Mouse (Mus musculus): ENCODE data around the gene Tmem175. TPM values are rescaled to one million over a fixed set of nuclear protein-coding genes. Genes with fewer than 3 reads are reported as not detected.

The Tmem175 gene
- total and polyA plus RNA-seq, 2 experiments from 2014 or later, result 34.2 to 37.6 TPM

DNA sequence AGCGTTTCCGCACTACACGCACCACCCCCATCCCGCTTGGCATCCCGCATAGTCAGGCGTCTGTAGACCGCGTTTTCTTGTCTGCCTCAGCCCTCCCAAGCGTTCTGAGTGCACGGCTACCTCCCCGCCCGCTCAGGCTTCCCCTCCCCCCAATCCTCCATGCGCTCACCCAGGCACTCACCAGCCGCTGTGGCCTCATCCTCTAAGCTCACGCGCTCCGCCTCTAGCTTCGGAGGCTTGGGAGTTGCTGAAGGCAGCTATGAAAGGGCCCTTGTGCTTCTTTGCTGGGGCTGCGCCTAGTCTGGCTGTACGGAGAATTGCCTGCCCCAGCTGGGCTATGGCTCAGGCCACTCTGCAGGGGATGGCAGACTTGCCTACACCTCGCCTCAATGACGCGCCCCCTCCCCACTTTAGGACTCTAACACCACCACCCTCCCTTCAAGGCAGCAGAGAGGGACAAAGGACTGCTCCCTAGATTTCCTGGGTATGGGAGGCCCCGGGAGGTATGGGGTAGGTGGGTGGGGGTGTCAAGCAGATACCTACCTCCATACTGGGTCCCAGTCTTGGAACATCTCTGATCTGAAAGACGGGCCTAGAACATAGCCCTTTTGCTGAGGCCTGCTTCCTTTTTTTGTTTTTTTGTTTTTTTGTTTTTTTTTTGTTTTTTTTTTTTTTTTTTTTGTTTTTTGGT is 48.2 kb downstream of the Tmem175 start:
- DNase-seq (ENCODE audit: low spot score) (peak; percentile 89), ATAC-seq (ENCODE audit: low FRiP score) (peak; percentile 89)
- Histone ChIP-seq H3K4me3 (ENCODE audit: low read depth, low read length) (peak overlapping the region; percentile 32), H3K36me3 (ENCODE audit: insufficient read depth, low read length) (no peaks in the 10 kb centered on the region; the same call in 1 of the 2 replicates), H3K9ac (replicated peaks; ENCODE audit: low read length, poor library complexity, severe bottlenecking) (peak overlapping the region; percentile 72), H3K27me3 (ENCODE audit: insufficient read depth, low read length) (no peaks in the 10 kb centered on the region), H3K4me1 (ENCODE audit: insufficient read depth, low read length) (peaks cover 15% of the 10 kb centered on the region), H3K4me2 (ENCODE audit: low read depth, low read length, poor library complexity, severe bottlenecking) (peak overlapping the region; percentile 57), H3K27ac (ENCODE audit: low read depth, low read length) (peak overlapping the region; percentile 93), H3K9me3 (ENCODE audit: low read length) (no peaks in the 10 kb centered on the region)
- peak; percentile 39; the same call in 1 of the 2 replicates for TF ChIP-seq CTCF (IDR thresholded peaks at IDR 0.05)
- 3% methylated on average over 25 of the region's 25 CpGs for WGBS

DNA sequence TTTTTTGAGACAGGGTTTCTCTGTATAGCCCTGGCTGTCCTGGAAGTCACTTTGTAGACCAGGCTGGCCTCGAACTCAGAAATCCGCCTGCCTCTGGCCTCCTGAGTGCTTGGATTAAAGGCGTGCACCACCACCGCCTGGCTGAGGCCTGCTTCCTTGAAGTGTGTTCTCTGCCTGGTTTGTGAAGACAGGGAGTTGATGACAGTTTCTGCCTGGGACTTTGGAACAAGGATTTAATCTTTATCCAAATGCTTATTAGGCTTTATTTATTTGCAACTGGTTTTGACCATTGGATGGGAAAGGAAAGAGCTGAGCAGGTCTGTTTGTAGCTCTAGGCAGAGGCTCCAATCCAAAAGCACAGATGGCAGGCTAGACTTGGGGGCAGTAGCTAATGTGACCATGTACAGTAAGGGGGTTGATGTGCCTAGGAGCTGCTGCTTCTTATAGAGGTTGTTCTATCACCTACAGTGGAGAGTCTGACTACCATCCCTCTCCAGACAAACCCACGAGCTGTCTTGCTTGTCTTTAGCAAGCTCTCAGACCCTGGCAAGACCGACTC is 48.8 kb downstream of the Tmem175 start:
- Histone ChIP-seq H3K36me3 (ENCODE audit: insufficient read depth, low read length) (0 out of 2 replicates have a peak, but pooled peaks cover 4% of the 10 kb centered on the region), H3K9me3 (ENCODE audit: low read length) (no peaks in the 10 kb centered on the region), H3K4me3 (ENCODE audit: low read depth, low read length) (no peak overlapping the region), H3K4me2 (ENCODE audit: low read depth, low read length, poor library complexity, severe bottlenecking) (no peak overlapping the region), H3K27ac (ENCODE audit: low read depth, low read length) (peak overlapping the region; percentile 93), H3K9ac (replicated peaks; ENCODE audit: low read length, poor library complexity, severe bottlenecking) (no peak overlapping the region), H3K4me1 (ENCODE audit: insufficient read depth, low read length) (peaks cover 15% of the 10 kb centered on the region), H3K27me3 (ENCODE audit: insufficient read depth, low read length) (no peaks in the 10 kb centered on the region)
- WGBS, result 93% methylated on average over 6 of the region's 6 CpGs
- no peak for DNase-seq (ENCODE audit: low spot score)
- no peak for TF ChIP-seq CTCF (IDR thresholded peaks at IDR 0.05)
- no peak for ATAC-seq (ENCODE audit: low FRiP score)

DNA sequence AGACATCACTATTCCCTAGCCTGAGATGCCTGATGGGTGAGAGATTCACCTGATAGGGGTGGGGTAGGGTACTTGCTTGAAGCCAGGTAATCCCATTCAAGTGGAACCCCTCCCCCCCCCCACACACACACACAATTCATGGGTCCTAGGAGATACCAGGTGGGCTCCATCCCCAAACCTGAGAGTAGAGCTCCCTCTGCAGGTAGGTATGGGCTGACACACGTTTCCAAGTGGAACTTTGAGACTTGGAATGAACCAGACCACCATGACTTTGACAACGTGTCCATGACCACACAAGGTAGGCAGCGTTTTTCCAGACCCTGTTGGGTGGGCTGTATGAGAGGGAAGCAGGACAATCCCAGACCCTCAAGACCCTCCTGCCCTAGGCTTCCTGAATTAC is 50.3 kb downstream of the Tmem175 start:
- Histone ChIP-seq H3K4me2 (ENCODE audit: low read depth, low read length, poor library complexity, severe bottlenecking) (no peak overlapping the region), H3K9me3 (ENCODE audit: low read length) (no peaks in the 10 kb centered on the region), H3K27me3 (ENCODE audit: insufficient read depth, low read length) (no peaks in the 10 kb centered on the region), H3K27ac (ENCODE audit: low read depth, low read length) (no peak overlapping the region), H3K4me3 (ENCODE audit: low read depth, low read length) (no peak overlapping the region), H3K4me1 (ENCODE audit: insufficient read depth, low read length) (peaks cover 15% of the 10 kb centered on the region), H3K36me3 (ENCODE audit: insufficient read depth, low read length) (0 out of 2 replicates have a peak, but pooled peaks cover 4% of the 10 kb centered on the region), H3K9ac (replicated peaks; ENCODE audit: low read length, poor library complexity, severe bottlenecking) (no peak overlapping the region)
- ATAC-seq (ENCODE audit: low FRiP score) (no peak), DNase-seq (ENCODE audit: low spot score) (no peak)
- peak; percentile 49 for TF ChIP-seq CTCF (IDR thresholded peaks at IDR 0.05)
- WGBS, result 47% methylated on average over 3 of the region's 3 CpGs

DNA sequence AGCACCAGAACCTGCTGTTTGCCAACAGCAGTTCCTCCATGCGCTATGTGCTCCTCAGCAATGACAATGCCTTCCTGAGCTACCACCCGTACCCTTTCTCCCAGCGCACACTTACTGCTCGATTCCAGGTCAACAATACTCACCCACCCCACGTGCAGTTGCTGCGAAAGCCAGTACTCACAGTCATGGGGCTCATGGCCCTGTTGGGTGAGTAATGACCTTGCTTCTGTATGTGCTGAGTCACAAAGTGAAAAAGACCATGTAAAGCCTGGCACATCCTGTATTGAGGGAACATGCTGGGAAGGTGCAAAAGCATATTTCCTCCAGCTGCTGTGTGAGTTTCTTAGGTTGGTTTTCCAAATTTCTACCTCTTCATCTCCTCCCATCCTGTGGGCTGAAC is 51.3 kb downstream of the Tmem175 start:
- H3K36me3 ChIP-seq (ENCODE audit: insufficient read depth, low read length), result 0 out of 2 replicates have a peak, but pooled peaks cover 4% of the 10 kb centered on the region
- H3K9me3 ChIP-seq (ENCODE audit: low read length), result no peaks in the 10 kb centered on the region
- H3K4me3 ChIP-seq (ENCODE audit: low read depth, low read length), result no peak overlapping the region
- no peak overlapping the region for H3K27ac ChIP-seq (ENCODE audit: low read depth, low read length)
- no peak overlapping the region for H3K4me2 ChIP-seq (ENCODE audit: low read depth, low read length, poor library complexity, severe bottlenecking)
- no peaks in the 10 kb centered on the region for H3K27me3 ChIP-seq (ENCODE audit: insufficient read depth, low read length)
- WGBS, result 95% methylated on average over 6 of the region's 6 CpGs
- no peak for TF ChIP-seq CTCF (IDR thresholded peaks at IDR 0.05)
- no peak overlapping the region for H3K9ac ChIP-seq (replicated peaks; ENCODE audit: low read length, poor library complexity, severe bottlenecking)
- peaks cover 15% of the 10 kb centered on the region for H3K4me1 ChIP-seq (ENCODE audit: insufficient read depth, low read length)
- DNase-seq (ENCODE audit: low spot score) (no peak), ATAC-seq (ENCODE audit: low FRiP score) (no peak)

DNA sequence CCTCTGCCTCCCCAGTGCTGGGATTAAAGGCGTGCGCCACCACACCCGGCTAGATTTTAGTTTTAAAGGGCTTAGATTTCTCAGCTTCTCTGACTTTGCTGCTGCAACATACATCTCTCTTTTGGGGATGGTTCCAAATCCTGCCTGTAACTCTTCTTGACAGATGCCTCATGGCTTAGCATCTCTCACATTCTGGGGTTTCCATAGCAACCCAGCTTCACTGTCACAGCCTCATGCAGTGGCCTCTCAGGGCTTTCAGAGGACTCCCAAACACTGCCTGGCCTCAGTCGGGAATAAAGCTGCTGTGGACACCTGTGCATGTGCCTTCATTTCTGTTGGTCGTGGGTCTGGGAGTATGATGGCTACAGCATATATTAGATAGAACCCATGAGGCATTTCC is 59.5 kb downstream of the Tmem175 start:
- ATAC-seq (ENCODE audit: low FRiP score) (no peak), DNase-seq (ENCODE audit: low spot score) (peak; percentile 49)
- Histone ChIP-seq H3K27me3 (ENCODE audit: insufficient read depth, low read length) (peaks cover 5% of the 10 kb centered on the region; the same call in 1 of the 2 replicates), H3K4me2 (ENCODE audit: low read depth, low read length, poor library complexity, severe bottlenecking) (no peak overlapping the region), H3K9me3 (ENCODE audit: low read length) (no peaks in the 10 kb centered on the region), H3K4me3 (ENCODE audit: low read depth, low read length) (no peak overlapping the region), H3K4me1 (ENCODE audit: insufficient read depth, low read length) (no peaks in the 10 kb centered on the region), H3K9ac (replicated peaks; ENCODE audit: low read length, poor library complexity, severe bottlenecking) (no peak overlapping the region), H3K27ac (ENCODE audit: low read depth, low read length) (no peak overlapping the region), H3K36me3 (ENCODE audit: insufficient read depth, low read length) (no peaks in the 10 kb centered on the region)
- 47% methylated on average over 5 of the region's 5 CpGs for WGBS
- TF ChIP-seq CTCF (IDR thresholded peaks at IDR 0.05), result no peak

DNA sequence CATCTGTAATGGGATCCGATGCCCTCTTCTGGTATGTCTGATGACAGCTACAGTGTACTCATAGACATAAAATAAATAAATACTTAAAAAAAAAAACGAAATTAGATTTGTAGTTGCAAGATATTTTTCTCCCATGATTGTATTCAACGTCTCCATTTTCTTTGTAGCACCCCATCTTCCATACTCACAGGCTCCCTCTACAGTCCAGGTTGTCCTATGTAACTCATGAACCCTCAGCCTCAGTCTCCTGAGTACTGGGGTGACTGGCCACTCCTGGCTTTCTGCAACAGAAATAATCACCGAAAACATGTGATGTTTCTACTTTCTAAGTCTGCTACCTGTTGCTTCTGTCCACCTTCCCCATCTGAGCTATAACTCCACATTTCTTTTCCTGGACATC is 61.6 kb downstream of the Tmem175 start:
- peak; percentile 25; the same call in 1 of the 2 replicates for TF ChIP-seq CTCF (IDR thresholded peaks at IDR 0.05)
- no peaks in the 10 kb centered on the region for H3K9me3 ChIP-seq (ENCODE audit: low read length)
- H3K4me1 ChIP-seq (ENCODE audit: insufficient read depth, low read length), result 0 out of 2 replicates have a peak, but pooled peaks cover 4% of the 10 kb centered on the region
- no peaks in the 10 kb centered on the region for H3K36me3 ChIP-seq (ENCODE audit: insufficient read depth, low read length)
- H3K4me2 ChIP-seq (ENCODE audit: low read depth, low read length, poor library complexity, severe bottlenecking), result no peak overlapping the region
- H3K27ac ChIP-seq (ENCODE audit: low read depth, low read length), result no peak overlapping the region
- ATAC-seq (ENCODE audit: low FRiP score), result no peak
- H3K4me3 ChIP-seq (ENCODE audit: low read depth, low read length), result no peak overlapping the region
- H3K27me3 ChIP-seq (ENCODE audit: insufficient read depth, low read length), result peaks cover 12% of the 10 kb centered on the region; the same call in 1 of the 2 replicates
- 71% methylated on average over 4 of the region's 4 CpGs for WGBS
- no peak for DNase-seq (ENCODE audit: low spot score)
- H3K9ac ChIP-seq (replicated peaks; ENCODE audit: low read length, poor library complexity, severe bottlenecking), result no peak overlapping the region
